Mouse (Mus musculus) embryonic facial prominence, embryonic 14.5 days (tissue): ENCODE data around the gene Cadm1. TPM values are rescaled to one million over a fixed set of nuclear protein-coding genes. Genes with fewer than 3 reads are reported as not detected.

Experiments
- ATAC-seq: fragments of 200-750 bp; cut with Nextera tagmentation; 2 replicates; pipeline ENCODE4 v1.8.0; 2017; ENCODE audit warnings: low read depth, moderate number of reproducible peaks, moderate TSS enrichment
- DNase-seq: peaks from one replicate; pipeline ENCODE4 v3.0.0-alpha.2; 2015; ENCODE audit warnings: low spot score
- H3K27ac ChIP-seq: fragments of 300-500 bp; sonication (generic); replicated peaks from 2 replicates; pipeline ENCODE4 v1.5.1; 2014; ENCODE audit warnings: low read depth, mild to moderate bottlenecking, low read length, moderate library complexity
- H3K27me3 ChIP-seq: fragments of 300-500 bp; sonication (generic); replicated peaks from 2 replicates; pipeline ENCODE4 v1.6.1; 2014; ENCODE audit warnings: low read length; ENCODE audit not compliant: control insufficient read depth, insufficient read depth
- H3K36me3 ChIP-seq: fragments of 300-500 bp; sonication (generic); 2 replicates; pipeline ENCODE4 v1.6.1; 2014; ENCODE audit warnings: low read length, mixed read lengths; ENCODE audit not compliant: control insufficient read depth, insufficient read depth
- H3K4me1 ChIP-seq: fragments of 300-500 bp; sonication (generic); 2 replicates; pipeline ENCODE4 v1.6.1; 2014; ENCODE audit warnings: antibody characterized with exemption, low read length; ENCODE audit not compliant: control insufficient read depth, insufficient read depth
- H3K4me2 ChIP-seq: fragments of 300-500 bp; sonication (generic); 2 replicates; pipeline ENCODE4 v1.6.1; 2014; ENCODE audit warnings: low read depth, mild to moderate bottlenecking, low read length, moderate library complexity, mixed read lengths
- H3K4me3 ChIP-seq: fragments of 300-500 bp; sonication (generic); 2 replicates; pipeline ENCODE4 v1.5.1; 2014; ENCODE audit warnings: low read depth, mild to moderate bottlenecking, low read length
- H3K9ac ChIP-seq: fragments of 300-500 bp; sonication (generic); 2 replicates; pipeline ENCODE4 v1.6.1; 2014; ENCODE audit warnings: low read depth, mild to moderate bottlenecking, low read length, moderate library complexity, mixed read lengths
- H3K9me3 ChIP-seq: fragments of 300-500 bp; sonication (generic); 2 replicates; pipeline ENCODE4 v1.6.1; 2016; ENCODE audit warnings: low read length; ENCODE audit not compliant: control insufficient read depth
- WGBS: fragments of 180-500 bp; shearing (Covaris S2); extraction: QIAGEN DNeasy Blood & Tissue Kit; methylation state at CpG from one replicate; pipeline ENCODE4 v1.1.7; 2014; 5-methylcytosine and 5-hydroxymethylcytosine counted together
- polyA plus RNA-seq: library from polyadenylated mRNA; unstranded; fragments of >200 nt; fragmentation: Nextera tagmentation; extraction: Ambion mirVana; gene quantifications from 2 replicates; pipeline ENCODE4 v1.2.1, GENCODE M21; 2014

The Cadm1 gene
- polyA plus RNA-seq, 1 experiment from 2014 or later, result 76.2 TPM

DNA sequence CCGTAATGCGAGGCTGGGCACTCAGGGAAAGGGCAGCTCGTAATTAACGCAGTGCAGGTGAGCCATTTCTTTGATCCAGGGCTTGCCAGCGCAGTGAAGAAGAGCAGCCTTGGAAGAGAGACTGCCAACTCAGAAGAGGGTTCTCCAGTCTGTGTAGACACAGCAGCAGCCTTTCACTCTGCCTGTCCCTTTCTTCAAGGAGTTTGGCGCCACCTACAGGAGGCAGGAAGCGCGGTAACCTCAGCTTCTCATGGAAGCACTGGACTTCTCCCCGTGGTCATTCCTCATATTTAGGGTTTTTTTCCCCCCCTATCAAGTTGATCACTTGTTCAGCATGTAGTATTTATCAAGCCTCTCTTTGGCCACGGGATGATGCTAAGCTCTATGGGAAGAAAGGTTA is 178.3 kb downstream of the Cadm1 start:
- no peak overlapping the region for H3K4me3 ChIP-seq
- H3K27ac ChIP-seq, result no peak overlapping the region
- no peak overlapping the region for H3K9ac ChIP-seq
- DNase-seq (peak; percentile 90), ATAC-seq (peak; percentile 83)
- H3K4me2 ChIP-seq, result no peak overlapping the region
- WGBS, result 27% methylated on average over 10 of the region's 10 CpGs
- H3K9me3 ChIP-seq, result 0 out of 2 replicates have a peak, but pooled peaks cover 5% of the 10 kb centered on the region
- no peaks in the 10 kb centered on the region for H3K27me3 ChIP-seq
- H3K36me3 ChIP-seq, result no peaks in the 10 kb centered on the region
- no peaks in the 10 kb centered on the region for H3K4me1 ChIP-seq

DNA sequence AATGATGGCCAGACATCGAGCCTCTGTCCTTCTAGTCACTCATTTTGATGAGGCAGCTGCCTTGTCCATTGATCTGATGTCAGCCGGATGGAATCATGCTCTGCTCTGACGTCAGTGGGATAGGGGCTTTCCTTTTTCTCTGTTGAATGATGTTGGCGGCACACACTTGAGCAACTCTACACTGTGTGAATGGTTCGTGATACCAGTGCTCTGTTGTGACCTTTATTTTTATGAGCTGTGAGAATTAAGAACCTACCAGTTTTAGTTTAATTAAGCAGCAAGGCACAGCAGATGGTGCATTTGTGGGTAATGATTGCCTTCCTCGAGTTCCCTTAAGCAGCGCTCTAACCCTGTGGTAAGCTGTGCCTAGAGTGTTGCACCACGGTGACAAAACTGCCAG is 181.0 kb downstream of the Cadm1 start:
- H3K4me2 ChIP-seq, result no peak overlapping the region
- no peaks in the 10 kb centered on the region for H3K4me1 ChIP-seq
- H3K27ac ChIP-seq, result no peak overlapping the region
- DNase-seq (no peak), ATAC-seq (no peak)
- H3K9ac ChIP-seq, result no peak overlapping the region
- no peaks in the 10 kb centered on the region for H3K36me3 ChIP-seq
- H3K9me3 ChIP-seq, result 0 out of 2 replicates have a peak, but pooled peaks cover 5% of the 10 kb centered on the region
- H3K4me3 ChIP-seq, result no peak overlapping the region
- no peaks in the 10 kb centered on the region for H3K27me3 ChIP-seq
- 84% methylated on average over 8 of the region's 8 CpGs for whole genome bisulfite sequencing

DNA sequence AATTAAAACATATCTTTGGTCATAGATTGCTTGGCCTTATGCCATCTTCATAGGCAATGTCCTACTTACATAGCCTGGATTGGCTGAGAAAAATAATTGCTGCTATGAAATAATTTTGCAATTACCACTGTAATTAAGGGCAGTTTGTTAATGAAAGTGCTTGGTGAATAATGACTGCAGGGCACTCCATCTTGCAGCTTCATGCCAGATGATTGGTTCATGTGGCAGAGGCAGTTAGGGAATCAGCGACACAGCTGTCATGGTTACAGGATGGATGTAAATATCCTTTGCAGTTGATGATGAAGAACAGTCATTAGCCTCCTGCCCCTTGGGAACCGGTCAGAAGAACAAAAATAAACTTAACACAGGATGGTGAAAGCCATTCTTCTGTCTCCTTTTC is 184.6 kb downstream of the Cadm1 start:
- Histone ChIP-seq H3K36me3 (no peaks in the 10 kb centered on the region), H3K4me2 (no peak overlapping the region), H3K9me3 (0 out of 2 replicates have a peak, but pooled peaks cover 5% of the 10 kb centered on the region), H3K9ac (no peak overlapping the region), H3K27me3 (no peaks in the 10 kb centered on the region), H3K4me3 (no peak overlapping the region), H3K27ac (no peak overlapping the region), H3K4me1 (no peaks in the 10 kb centered on the region; the same call in 1 of the 2 replicates)
- ATAC-seq (peak; percentile 56), DNase-seq (peak; percentile 56)
- WGBS, result 44% methylated on average over 2 of the region's 2 CpGs

DNA sequence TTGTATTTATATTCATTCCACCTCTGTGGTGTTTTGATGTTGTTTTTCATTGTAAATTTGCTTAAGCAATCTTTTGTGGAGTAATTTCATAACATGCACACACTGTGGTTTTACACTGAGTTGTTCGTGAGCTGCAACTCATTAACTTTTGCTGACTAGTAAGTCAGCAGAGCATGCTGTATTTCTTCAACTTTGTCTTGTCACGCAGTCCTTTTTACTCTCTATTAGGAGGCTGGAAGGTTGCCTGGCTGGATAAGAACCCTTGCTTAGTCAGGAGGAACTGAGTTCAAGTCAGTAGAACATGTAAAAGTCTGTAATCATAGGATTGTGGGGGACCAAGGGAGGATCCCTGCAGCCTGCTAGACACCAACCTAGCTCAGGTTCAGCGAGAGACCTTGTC is 185.4 kb downstream of the Cadm1 start:
- no peaks in the 10 kb centered on the region for H3K36me3 ChIP-seq
- 73% methylated on average over 3 of the region's 3 CpGs for WGBS
- no peaks in the 10 kb centered on the region; the same call in 1 of the 2 replicates for H3K4me1 ChIP-seq
- H3K4me2 ChIP-seq, result no peak overlapping the region
- no peak overlapping the region for H3K9ac ChIP-seq
- H3K27ac ChIP-seq, result no peak overlapping the region
- H3K27me3 ChIP-seq, result no peaks in the 10 kb centered on the region
- H3K4me3 ChIP-seq, result no peak overlapping the region
- H3K9me3 ChIP-seq, result no peaks in the 10 kb centered on the region
- ATAC-seq (no peak), DNase-seq (no peak)

DNA sequence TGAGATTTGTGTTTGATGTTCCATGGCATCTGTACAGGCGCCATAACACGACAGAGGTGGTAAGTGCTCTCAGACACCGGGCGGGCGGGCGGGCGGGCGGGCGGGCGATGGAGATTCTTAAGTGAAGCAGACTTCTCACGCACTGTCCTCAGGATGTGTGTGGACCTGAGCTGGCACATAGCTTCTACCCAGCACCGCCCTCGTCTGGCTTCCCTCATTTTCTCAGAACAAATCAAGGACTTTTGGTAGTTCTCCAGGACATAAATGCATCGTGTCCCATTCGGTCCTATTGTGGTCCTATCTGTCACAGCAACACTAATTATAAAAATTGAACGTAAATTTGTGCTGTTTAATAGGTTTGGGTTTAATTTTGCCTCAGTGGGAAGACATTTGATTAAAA is 186.9 kb downstream of the Cadm1 start:
- WGBS, result 79% methylated on average over 16 of the region's 16 CpGs

DNA sequence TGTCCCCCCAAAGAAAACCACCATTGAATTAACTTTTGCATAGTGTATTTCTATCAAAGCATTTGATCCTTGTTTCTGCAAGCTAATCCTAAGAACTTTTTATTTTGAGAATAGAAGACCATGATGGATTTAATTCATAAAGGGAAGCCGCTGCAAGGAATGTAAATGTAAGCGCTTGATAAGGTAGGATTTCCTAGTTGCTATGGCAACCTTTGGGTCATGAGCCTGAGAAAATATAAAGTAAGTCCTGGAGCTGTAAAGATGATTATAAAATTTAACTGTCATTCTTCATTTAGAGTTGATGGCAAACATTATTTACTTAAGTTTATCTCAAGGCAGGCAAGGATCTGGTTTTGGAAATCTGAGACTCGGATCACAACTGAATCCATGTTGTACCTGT is 197.6 kb downstream of the Cadm1 start:
- 49% methylated on average over 3 of the region's 3 CpGs for WGBS
- peak; percentile 61 for DNase-seq

More for the DNA sequence above, 186.9 kb downstream of the Cadm1 start:
- Histone ChIP-seq H3K9ac (no peak overlapping the region), H3K4me2 (no peak overlapping the region), H3K4me3 (no peak overlapping the region), H3K9me3 (no peaks in the 10 kb centered on the region), H3K27ac (no peak overlapping the region), H3K36me3 (no peaks in the 10 kb centered on the region), H3K27me3 (no peaks in the 10 kb centered on the region), H3K4me1 (no peaks in the 10 kb centered on the region; the same call in 1 of the 2 replicates)
- no peak for DNase-seq
- ATAC-seq, result no peak

DNA sequence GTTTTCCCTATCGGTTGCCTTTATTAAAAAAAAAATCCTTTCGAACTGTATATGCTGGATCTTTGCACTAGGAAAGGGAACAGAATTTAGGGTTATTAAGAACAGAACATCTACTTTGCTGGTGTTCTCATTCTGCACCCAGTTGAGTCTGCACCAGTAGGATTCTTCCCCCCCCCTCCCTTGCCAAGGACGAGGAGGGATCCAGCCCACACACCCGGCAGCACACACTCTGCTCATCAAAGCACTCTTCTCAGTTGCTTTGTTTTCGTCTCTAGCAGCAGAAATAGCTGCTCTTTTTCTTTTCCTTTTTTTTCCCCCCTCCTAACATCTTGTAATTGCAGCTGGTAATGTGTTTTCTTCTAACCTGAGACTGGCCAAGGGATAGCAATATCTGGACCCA is 198.9 kb downstream of the Cadm1 start:
- Histone ChIP-seq H3K4me2 (no peak overlapping the region), H3K9me3 (no peaks in the 10 kb centered on the region), H3K9ac (no peak overlapping the region), H3K27ac (no peak overlapping the region), H3K4me1 (peaks cover 11% of the 10 kb centered on the region), H3K27me3 (no peaks in the 10 kb centered on the region), H3K4me3 (no peak overlapping the region), H3K36me3 (no peaks in the 10 kb centered on the region)
- DNase-seq (no peak), ATAC-seq (no peak)
- 46% methylated on average over 5 of the region's 5 CpGs for WGBS

More for the DNA sequence above, 197.6 kb downstream of the Cadm1 start:
- ATAC-seq, result no peak; the same call in 1 of the 2 replicates
- no peaks in the 10 kb centered on the region for H3K36me3 ChIP-seq
- no peak overlapping the region; the same call in 1 of the 2 replicates for H3K27ac ChIP-seq
- no peak overlapping the region for H3K9ac ChIP-seq
- peaks cover 11% of the 10 kb centered on the region for H3K4me1 ChIP-seq
- no peak overlapping the region for H3K4me3 ChIP-seq
- no peaks in the 10 kb centered on the region for H3K9me3 ChIP-seq
- no peak overlapping the region for H3K4me2 ChIP-seq
- H3K27me3 ChIP-seq, result no peaks in the 10 kb centered on the region

DNA sequence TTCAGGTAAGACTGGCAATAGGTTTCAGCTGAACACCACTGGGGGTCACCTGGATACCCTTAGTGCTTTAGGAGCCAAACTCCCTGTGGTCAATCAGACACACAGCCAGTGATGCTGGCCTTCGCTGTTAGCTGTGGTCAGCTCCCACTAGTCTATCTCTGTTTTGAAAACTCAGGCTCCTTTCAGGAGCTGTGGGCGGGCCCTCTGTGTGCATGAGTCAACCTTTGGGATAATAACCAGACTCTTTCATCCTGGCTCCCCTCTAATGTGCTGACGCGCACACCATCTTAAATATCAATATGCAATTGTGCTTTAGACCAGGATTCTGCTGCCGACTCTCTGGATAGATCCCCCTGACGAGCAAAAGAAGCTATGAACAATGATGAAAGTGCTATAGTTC is 200.3 kb downstream of the Cadm1 start:
- Histone ChIP-seq H3K9ac (no peak overlapping the region), H3K27me3 (no peaks in the 10 kb centered on the region), H3K9me3 (no peaks in the 10 kb centered on the region), H3K36me3 (no peaks in the 10 kb centered on the region), H3K4me2 (no peak overlapping the region), H3K4me1 (peaks cover 11% of the 10 kb centered on the region), H3K27ac (no peak overlapping the region), H3K4me3 (no peak overlapping the region)
- ATAC-seq (no peak), DNase-seq (no peak)
- 79% methylated on average over 6 of the region's 6 CpGs for WGBS

DNA sequence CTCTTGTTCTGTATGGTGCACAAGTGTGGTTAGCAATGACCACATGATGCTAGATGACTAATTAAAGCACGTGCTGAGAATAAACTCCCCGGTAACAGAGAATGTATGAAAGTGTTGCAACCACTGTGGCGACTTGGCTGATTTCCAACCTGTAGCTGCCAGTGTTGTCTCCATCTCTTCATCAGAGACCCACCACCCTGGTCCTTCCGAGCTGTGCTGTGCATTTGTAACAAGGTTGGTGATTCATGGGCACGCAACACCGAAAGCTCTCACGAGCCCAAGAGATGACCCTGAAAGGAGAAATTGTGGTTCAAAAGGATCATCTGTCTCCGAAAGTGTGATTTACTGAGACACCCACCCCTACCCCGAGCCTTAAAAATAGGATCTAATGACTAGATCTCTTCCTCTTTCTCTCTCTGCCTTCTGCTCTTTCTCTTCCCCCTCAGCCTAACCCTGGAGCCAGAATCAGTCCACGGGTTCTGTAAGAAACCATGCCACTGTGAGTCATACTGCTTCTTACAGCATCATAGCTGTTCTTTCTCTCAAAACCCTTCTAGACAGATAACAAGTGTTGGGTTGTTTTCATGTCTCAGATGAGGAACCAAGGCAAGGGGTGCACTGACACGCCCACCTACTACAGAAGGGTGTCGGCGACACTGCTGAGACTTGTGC is 203.9 kb downstream of the Cadm1 start:
- DNase-seq, result no peak
- no peak for ATAC-seq
- WGBS, result 83% methylated on average over 13 of the region's 13 CpGs
- no peak overlapping the region for H3K4me2 ChIP-seq
- H3K27me3 ChIP-seq, result no peaks in the 10 kb centered on the region
- H3K9ac ChIP-seq, result no peak overlapping the region
- no peaks in the 10 kb centered on the region for H3K4me1 ChIP-seq
- H3K9me3 ChIP-seq, result no peaks in the 10 kb centered on the region
- H3K27ac ChIP-seq, result no peak overlapping the region
- H3K4me3 ChIP-seq, result no peak overlapping the region
- H3K36me3 ChIP-seq, result no peaks in the 10 kb centered on the region
